Mouse (Mus musculus) limb, embryonic 10.5 days (tissue): ENCODE measurements around the gene Spata33. TPM values are rescaled to one million over a fixed set of nuclear protein-coding genes. Genes with fewer than 3 reads are reported as not detected.
"Not testable (repeated sequence)": the region's sequence is repeated elsewhere in the genome, so short reads cannot be mapped to it uniquely, and the experiment has no call there.

Experiments used
- DNase-seq: peaks from one replicate; pipeline ENCODE4 v3.0.0-alpha.2; 2017; ENCODE audit warnings: low spot score
- H3K27ac ChIP-seq: fragments of 300-500 bp; sonication (generic); 2 replicates; pipeline ENCODE4 v1.5.1; 2016; ENCODE audit warnings: mild to moderate bottlenecking
- H3K27me3 ChIP-seq: fragments of 300-500 bp; sonication (generic); 2 replicates; pipeline ENCODE4 v1.6.1; 2016; ENCODE audit warnings: low read depth, mild to moderate bottlenecking; ENCODE audit not compliant: poor library complexity, severe bottlenecking
- H3K36me3 ChIP-seq: fragments of 300-500 bp; sonication (generic); 2 replicates; pipeline ENCODE4 v1.6.1; 2016; ENCODE audit warnings: mild to moderate bottlenecking, moderate library complexity
- H3K4me1 ChIP-seq: fragments of 300-500 bp; sonication (generic); 2 replicates; pipeline ENCODE4 v1.6.1; 2016
- H3K4me3 ChIP-seq: fragments of 300-500 bp; sonication (generic); 2 replicates; pipeline ENCODE4 v1.5.1; 2016; ENCODE audit warnings: mild to moderate bottlenecking, moderate library complexity
- H3K9me3 ChIP-seq: fragments of 300-500 bp; sonication (generic); replicated peaks from 2 replicates; pipeline ENCODE4 v1.6.1; 2016; ENCODE audit warnings: mild to moderate bottlenecking
- WGBS: fragments of 180-500 bp; shearing (Covaris S2); methylation state at CpG from one replicate; pipeline ENCODE4 v1.1.7; 2016; 5-methylcytosine and 5-hydroxymethylcytosine counted together
- polyA plus RNA-seq: library from polyadenylated mRNA; unstranded; fragments of >200 nt; fragmentation: Nextera tagmentation; extraction: Ambion mirVana; gene quantifications from 2 replicates; pipeline ENCODE4 v1.2.1, GENCODE M21; 2016

Spata33 gene
- polyA plus RNA-seq, 1 experiment from 2014 or later = 6.2 TPM

DNA sequence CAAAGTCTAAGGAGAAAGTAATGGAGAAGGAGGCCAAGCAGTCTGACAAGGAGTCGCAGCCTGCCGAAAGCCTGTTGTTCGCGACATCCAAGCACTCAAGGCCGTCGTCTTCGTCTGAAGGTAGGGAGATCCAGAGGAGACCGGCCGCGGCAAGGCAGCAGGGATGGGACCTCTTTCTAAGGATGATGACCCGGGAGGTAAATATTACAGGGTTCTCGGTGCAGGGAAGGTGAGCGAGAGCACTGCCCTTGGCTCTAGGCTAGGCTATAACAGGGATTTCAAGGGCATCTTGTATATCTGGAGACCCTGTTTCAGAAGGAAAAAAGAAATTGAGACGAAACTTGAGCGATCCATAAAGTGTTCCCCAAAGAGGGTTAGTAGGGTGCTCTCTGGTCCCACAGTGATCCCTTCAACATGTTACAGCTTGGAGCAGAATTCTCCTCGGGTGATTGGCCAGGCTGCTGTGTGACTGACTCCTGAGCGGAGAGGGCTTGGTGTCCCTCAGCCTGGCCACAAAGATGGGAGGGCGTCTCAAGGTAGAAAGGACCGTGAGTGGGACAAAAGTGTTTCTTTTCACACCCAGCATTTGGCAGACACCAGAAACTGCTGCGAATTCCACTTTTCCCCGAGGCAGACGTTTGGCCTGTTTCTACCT, 613 bp downstream of the Spata33 start:
- Histone ChIP-seq H3K27me3 (no peaks in the 10 kb centered on the region), H3K9me3 (no peaks in the 10 kb centered on the region), H3K4me1 (peaks cover 29% of the 10 kb centered on the region), H3K36me3 (peaks cover 31% of the 10 kb centered on the region), H3K27ac (peak overlapping the region; percentile 88), H3K4me3 (peak overlapping the region; percentile 98)
- no peak for DNase-seq
- 16% methylated on average over 22 of the region's 22 CpGs for WGBS

DNA sequence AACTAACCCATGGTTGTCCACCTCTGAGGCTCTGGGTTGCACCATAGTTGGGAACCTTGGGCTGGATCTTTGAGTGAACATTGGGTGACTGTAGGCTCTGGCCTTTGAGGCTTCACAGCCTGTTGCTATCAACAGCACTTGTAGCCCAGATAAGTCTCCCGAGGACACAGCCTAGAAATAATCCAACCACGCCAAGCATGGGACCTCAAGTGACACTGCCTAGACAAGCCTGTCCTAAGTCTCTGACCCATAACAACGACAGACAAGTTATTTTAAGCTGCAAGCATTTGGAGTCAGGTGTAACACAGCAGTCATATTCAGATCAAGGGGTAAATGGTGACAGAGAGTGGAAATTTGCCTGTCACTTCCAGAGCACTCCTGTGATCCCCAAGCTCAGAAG, 2.8 kb downstream of the Spata33 start:
- Histone ChIP-seq H3K27me3 (no peaks in the 10 kb centered on the region), H3K4me3 (no peak overlapping the region), H3K4me1 (peaks cover 29% of the 10 kb centered on the region), H3K27ac (no peak overlapping the region), H3K9me3 (no peaks in the 10 kb centered on the region), H3K36me3 (peaks cover 9% of the 10 kb centered on the region; the same call in 1 of the 2 replicates)
- 88% methylated on average over 3 of the region's 3 CpGs for WGBS
- DNase-seq = no peak

DNA sequence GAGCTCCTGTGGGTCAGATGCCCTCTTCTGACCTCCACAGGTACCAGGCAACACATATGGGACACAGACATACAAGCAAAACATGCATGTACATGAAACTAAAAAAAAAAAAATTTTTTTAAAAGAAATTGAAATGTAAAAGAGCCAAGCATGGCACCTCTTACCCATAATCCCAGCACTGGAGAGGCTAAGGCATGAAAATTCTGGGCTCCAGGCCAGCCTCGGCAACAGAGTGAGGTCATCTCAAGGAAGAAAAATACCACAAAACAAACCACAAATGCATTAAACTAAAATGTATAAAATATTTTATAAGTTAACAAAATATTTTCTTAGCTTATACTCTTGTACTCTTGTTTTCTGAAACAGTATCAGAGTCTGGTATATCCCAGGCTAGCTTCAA, 8.3 kb downstream of the Spata33 start:
- no peak for DNase-seq
- peaks cover 18% of the 10 kb centered on the region for H3K4me1 ChIP-seq
- no peaks in the 10 kb centered on the region for H3K9me3 ChIP-seq
- H3K36me3 ChIP-seq = no peaks in the 10 kb centered on the region
- no peak overlapping the region for H3K27ac ChIP-seq
- H3K27me3 ChIP-seq = no peaks in the 10 kb centered on the region
- no peak overlapping the region for H3K4me3 ChIP-seq
- WGBS = 93% methylated on average over 1 of the region's 1 CpGs

GRCm38 (mm10) chr8:123224278-123225266, 11.9 kb downstream of the Spata33 start, which contains the start of gene Cdk10:
TSS of gene Cdk10 (plus strand) at chr8:123224842.
- Histone ChIP-seq H3K4me3 (peak within 1 kb of the TSS; percentile 93), H3K4me1 (peaks cover 18% of the 10 kb centered on the region), H3K9me3 (no peaks in the 10 kb centered on the region), H3K36me3 (peaks cover 35% of the 10 kb centered on the region), H3K27ac (peak within 1 kb of the TSS; percentile 84), H3K27me3 (no peaks in the 10 kb centered on the region)
- peak; percentile 96 for DNase-seq
- 4% methylated on average over 59 of the region's 59 CpGs for WGBS

DNA sequence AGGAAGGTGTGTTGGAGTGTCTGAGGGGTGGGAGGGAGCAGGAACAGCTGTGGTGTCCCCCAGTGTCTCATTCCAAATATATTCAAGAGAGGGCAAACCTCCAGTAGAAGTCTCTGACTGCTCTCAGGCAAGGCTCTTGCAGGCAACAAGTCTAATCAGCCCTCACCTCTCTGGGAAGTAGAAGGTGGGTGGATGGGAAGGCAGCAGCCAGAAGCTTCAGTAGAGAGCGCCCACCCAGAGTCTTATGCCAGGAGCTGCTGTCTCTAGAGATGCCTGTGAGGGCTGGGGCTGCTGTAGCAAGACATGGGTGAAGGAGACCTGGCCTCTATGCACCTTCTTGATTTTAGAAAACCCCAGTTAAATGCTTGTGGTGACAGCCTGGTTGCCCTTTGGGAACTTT, 15.8 kb downstream of the Spata33 start:
- 96% methylated on average over 1 of the region's 1 CpGs for WGBS
- Histone ChIP-seq H3K27me3 (peaks cover 19% of the 10 kb centered on the region), H3K27ac (no peak overlapping the region), H3K4me3 (no peak overlapping the region), H3K36me3 (peaks cover 46% of the 10 kb centered on the region), H3K9me3 (no peaks in the 10 kb centered on the region), H3K4me1 (peaks cover 18% of the 10 kb centered on the region)
- no peak for DNase-seq

GRCm38 (mm10) chr8:123230326-123230725, 17.7 kb downstream of the Spata33 start:
- H3K4me3 ChIP-seq, H3K27ac ChIP-seq, H3K9me3 ChIP-seq, DNase-seq: not testable (repeated sequence)
- Histone ChIP-seq H3K4me1 (peaks cover 17% of the 10 kb centered on the region), H3K36me3 (peaks cover 46% of the 10 kb centered on the region), H3K27me3 (peaks cover 38% of the 10 kb centered on the region)
- 92% methylated on average over 11 of the region's 11 CpGs for WGBS

GRCm38 (mm10) chr8:123231742-123232141, 19.1 kb downstream of the Spata33 start:
- H3K9me3 ChIP-seq = no peaks in the 10 kb centered on the region
- no peak for DNase-seq
- 63% methylated on average over 5 of the region's 5 CpGs for WGBS
- H3K4me3 ChIP-seq = no peak overlapping the region
- peaks cover 24% of the 10 kb centered on the region for H3K4me1 ChIP-seq
- H3K27ac ChIP-seq = no peak overlapping the region
- peaks cover 39% of the 10 kb centered on the region for H3K36me3 ChIP-seq
- peaks cover 52% of the 10 kb centered on the region for H3K27me3 ChIP-seq

DNA sequence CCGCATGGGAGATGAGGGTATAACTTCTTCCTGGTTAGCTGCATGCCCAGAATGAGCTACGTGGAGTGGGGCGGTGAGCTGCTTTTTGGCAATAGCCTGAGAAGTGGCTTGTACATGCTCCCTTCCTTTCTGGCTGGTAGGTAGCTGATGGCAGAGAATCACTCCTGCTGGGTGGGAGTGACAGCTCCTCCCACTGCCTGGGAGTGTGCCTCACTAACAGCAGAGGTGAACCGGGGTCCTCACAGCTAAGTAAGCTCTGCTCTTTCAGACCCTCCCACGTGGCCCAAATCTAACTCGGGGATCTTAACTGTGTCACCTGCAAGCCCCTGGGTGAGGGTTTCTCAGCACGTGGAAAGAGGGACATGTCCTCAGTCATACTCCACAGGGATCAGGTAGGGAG, 19.9 kb downstream of the Spata33 start:
- 27% methylated on average over 7 of the region's 7 CpGs for WGBS
- no peak overlapping the region for H3K4me3 ChIP-seq
- H3K9me3 ChIP-seq = no peaks in the 10 kb centered on the region
- DNase-seq = no peak
- no peak overlapping the region for H3K27ac ChIP-seq
- peaks cover 27% of the 10 kb centered on the region for H3K4me1 ChIP-seq
- H3K27me3 ChIP-seq = peaks cover 58% of the 10 kb centered on the region
- H3K36me3 ChIP-seq = peaks cover 31% of the 10 kb centered on the region

DNA sequence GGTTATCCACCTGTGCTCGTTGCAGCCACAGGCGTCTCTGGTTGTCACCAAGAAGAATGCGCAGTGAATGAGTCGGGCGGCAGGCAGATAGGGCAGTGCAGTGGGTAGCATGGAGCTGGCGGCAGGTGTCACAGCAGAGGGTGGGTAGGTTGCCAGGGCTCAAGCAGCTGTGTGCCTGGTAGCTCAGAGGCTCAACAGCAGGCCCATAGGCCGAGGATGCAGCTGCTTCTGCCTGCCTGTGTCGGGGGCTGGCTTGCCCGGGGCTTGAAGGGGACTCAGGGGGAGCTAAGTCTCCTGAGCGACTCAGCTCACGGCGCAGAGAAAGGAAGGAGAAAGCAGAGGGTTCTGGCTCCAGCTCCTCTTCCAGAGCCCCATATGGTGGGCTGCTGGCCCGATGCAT, 20.7 kb downstream of the Spata33 start:
- DNase-seq = no peak
- Histone ChIP-seq H3K4me3 (no peak overlapping the region), H3K4me1 (peaks cover 27% of the 10 kb centered on the region), H3K9me3 (no peaks in the 10 kb centered on the region), H3K36me3 (peaks cover 23% of the 10 kb centered on the region), H3K27me3 (peaks cover 58% of the 10 kb centered on the region), H3K27ac (no peak overlapping the region)
- WGBS = 60% methylated on average over 13 of the region's 13 CpGs

DNA sequence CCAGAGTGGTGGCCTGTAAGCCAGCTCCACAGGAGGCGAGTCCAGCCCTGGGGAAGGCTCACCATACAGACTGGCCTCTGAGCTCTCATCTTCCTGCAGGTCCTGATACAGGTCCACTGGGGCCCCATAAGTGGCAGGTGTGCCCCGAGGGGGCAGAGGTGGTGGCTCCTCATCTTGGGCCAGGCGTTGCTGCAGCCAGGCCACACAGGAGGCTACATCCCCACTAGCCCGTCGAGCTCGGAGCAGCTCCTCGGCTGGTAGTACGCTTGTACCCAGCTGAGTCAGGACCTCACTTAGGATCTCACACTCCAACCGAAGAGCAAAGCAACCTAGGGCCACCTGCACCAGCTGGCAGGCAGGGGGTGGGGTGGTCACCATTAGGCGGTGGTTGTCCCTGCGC, 21.1 kb downstream of the Spata33 start:
- no peak for DNase-seq
- H3K27ac ChIP-seq = no peak overlapping the region
- peaks cover 58% of the 10 kb centered on the region for H3K27me3 ChIP-seq
- no peaks in the 10 kb centered on the region for H3K9me3 ChIP-seq
- 0 out of 2 replicates have a peak overlapping the region, but pooled peaks have one; percentile 8 for H3K4me3 ChIP-seq
- peaks cover 27% of the 10 kb centered on the region for H3K4me1 ChIP-seq
- H3K36me3 ChIP-seq = peaks cover 19% of the 10 kb centered on the region
- WGBS = 78% methylated on average over 11 of the region's 11 CpGs

GRCm38 (mm10) chr8:123234918-123235519, 22.4 kb downstream of the Spata33 start:
- no peak for DNase-seq
- Histone ChIP-seq H3K4me1 (peaks cover 27% of the 10 kb centered on the region), H3K27ac (no peak overlapping the region), H3K36me3 (peaks cover 9% of the 10 kb centered on the region), H3K27me3 (peaks cover 58% of the 10 kb centered on the region), H3K9me3 (no peaks in the 10 kb centered on the region), H3K4me3 (peak overlapping the region; percentile 55)
- WGBS = 42% methylated on average over 13 of the region's 13 CpGs

- Histone ChIP-seq H3K27ac (no peak within 1 kb of the TSS), H3K36me3 (peaks cover 5% of the 10 kb centered on the region; the same call in 1 of the 2 replicates), H3K4me3 (peak within 1 kb of the TSS; percentile 55), H3K27me3 (peaks cover 58% of the 10 kb centered on the region), H3K9me3 (no peaks in the 10 kb centered on the region), H3K4me1 (peaks cover 27% of the 10 kb centered on the region)
- 3% methylated on average over 57 of the region's 57 CpGs for WGBS
- peak; percentile 91 for DNase-seq
These were observed 23.2 kb downstream of the Spata33 start, which contains the start of gene Spata2l for GRCm38 (mm10) chr8:123235520-123236497. TSS of gene Spata2l (minus strand) at chr8:123236233.
